Mouse (Mus musculus) R1 (cell line): ENCODE data around the gene Psmb11.
A peak's percentile ranks its signal among the peaks of the same experiment; 100 is the strongest.

Experiments
- DNase-seq: peaks from one replicate; pipeline ENCODE4 v3.0.0-alpha.2; 2018; ENCODE audit warnings: low read depth, low spot score

Gene Psmb11

DNA sequence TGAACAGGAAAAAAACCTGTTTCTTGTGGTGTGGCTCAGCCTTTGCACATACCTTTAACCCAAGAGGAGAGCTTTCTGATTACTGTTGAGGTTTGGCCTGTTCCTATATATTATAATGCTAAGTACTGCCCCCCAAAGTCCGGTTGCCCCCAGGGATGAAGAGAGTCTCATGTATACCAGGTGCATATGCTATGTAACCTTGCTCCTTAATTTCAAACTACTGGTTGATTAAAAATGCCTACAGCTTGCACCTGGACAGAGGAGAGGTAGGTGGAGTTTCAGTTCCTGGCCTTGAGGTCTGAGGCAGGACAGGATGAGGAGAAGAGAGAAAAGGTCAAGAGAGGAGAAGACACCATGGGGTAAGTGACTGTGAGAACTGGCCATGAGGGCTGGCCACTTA lies at the start of gene Psmb11:
TSS of gene Psmb11 (plus strand) at position 301 of the 400 bp plus-strand sequence.
- no peak for DNase-seq

DNA sequence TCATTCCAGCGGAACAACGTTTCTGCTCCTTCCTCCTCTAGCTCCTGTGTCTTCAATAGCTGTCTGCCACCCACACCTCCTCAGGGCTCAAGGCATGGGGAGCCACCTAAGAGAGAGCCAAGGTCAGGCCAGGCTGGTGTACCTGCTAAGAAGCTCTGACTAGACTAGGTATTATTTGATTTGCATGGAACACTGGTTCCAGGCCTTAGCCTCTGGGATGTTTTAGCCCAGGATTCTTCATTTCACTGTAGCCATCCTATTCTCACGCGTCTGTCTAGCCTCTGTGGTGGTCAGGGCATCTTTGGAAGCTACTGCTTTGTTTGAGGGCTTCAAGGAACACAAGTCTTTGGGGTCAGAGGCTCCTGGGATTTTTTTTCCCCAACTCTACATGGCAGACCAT lies 49.1 kb upstream of the Psmb11 start:
- DNase-seq, result no peak

DNA sequence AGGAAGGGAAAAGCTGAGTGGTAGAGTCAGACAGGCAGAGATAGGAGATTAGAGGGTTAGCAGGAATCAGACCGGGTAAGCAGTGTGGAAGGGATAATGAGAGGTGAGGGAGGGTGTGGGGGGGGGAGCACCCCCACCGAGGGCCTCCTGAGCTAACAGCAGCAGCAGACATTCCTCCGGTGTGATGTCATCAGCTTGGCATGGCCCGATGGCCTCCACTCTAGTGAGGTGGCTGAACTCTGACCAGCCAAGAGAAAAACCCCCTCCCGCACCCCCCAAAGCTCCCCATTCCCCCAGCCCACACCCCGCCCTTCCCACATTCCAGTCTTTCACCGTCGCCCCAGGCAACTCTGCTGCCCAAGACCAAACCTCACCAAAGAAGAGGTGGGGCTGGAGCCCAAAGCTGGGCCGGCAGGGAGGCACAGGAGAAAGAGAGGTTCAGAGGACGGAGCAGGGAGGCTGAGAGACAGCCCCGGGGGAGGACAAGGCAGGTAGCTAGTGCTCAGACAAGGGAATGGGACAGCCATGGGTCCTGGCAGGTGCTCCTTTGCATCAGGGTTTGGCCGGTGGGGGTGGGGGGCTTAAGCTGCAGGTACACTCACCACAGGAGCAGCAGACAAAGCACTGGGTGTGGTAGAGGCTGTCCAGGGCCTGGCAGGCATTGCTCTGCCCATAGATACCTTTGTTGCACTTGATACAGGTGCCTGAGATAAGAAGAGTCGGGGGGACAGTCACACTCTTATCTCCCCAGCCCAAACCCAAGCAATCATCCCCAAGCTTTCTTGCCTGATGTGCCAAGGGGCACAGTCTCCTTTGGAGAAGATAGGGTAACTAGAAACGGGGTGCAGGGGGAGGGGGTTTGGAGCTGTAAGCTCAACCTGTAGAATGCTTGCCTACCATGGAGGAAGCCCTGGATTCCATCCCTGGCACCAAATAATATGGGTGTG lies 48.2 kb upstream of the Psmb11 start:
- peak; percentile 98 for DNase-seq

DNA sequence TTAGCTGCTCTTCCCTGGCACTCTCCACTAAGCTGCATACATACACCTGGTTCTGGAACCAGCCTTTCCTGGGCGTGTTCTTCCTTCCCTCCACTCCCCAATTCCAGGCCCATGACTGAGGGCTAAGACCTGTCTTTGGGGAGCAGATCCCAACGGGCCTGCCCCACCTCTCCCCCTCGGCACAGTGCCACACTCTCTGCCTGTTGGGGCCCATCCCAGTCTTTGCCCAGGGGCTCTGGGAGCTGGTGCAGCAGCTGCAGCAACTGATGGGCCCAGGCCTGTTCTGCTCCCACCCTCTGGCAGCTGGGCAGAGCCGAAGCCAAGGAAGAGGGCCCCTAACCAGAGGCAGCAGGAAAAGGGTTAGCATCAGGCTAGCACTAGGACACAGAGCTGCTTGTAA lies 47.0 kb upstream of the Psmb11 start:
- peak; percentile 61 for DNase-seq

DNA sequence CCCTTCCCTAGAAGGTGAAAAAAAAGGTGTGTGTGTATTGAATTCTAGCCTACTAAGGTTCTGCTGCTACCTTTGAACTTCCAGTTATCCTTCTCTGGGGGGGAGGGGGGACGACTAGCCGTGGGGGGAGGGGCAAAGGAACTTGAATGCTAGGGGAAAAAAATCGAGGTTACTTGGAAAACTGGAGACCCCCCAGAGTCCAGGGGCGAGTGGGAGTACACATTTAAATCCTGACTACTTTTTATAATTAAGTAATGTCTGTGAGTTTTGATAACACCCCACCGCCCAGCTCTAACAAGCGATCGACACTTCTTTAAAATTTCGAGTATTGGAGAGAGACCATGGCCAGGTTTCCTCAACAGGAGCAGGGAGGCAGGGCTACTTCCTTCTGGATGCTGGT lies 46.2 kb upstream of the Psmb11 start:
- DNase-seq, result no peak

DNA sequence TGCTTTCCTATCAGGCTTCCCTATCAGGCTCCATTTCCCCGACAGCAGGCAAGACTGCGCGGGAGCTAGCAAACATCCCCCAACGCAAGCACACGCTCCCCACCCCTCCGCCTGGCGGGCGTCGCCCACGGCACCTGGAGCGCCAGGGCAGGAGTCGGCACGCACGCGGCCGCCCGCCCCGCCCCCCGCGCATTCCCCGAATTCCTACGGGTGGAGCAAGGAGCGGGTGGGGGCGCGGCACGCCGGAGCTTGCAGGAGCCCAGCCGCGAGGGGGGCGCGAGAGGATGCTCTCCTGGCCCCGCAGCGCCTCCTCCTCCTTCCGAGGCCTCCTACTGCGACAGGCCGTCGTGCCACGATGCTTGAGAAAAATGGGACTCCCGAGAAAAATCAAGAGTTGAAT lies 45.6 kb upstream of the Psmb11 start:
- peak; percentile 97 for DNase-seq

DNA sequence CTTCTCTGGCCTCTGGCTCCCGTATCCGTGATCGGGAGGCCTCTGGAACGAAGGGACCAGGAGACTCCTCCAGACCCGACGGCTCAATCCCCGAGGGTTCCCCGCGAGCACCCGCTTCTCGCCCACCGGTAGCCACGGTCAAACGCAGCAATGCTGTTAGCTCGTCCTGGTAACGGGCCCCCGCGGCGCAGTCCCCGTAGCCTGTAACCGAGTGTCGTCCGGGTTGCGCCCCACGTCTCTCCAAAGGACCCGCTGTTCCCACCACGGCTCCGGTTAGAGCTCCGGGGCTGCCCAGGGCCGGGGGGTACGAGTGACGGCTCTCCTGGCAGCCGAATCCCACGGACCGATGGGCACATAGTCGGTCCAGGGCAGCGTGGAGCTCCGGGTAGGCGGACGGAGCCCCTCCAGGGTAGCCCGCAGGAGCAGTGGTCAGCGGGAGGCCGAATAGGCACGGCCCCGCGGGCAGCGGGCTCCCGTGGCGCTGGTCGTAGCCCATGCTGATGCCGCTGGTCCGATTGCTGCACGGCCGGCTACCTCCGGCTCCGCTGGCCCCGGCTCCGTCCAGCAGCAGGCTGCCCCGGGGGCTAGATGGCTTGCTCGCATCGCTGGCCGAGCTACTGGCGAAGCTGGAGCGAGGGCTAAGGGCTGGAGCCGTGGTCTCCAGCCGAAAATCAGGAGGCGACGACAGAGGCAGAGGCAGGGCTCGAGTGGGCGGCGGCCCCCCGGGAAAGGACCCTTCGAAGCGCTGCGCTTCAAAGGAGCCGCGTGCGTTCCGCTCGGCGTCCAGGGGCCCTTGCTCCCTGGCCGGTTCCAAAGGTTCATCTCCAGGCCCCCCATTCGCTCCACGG lies 44.8 kb upstream of the Psmb11 start:
- no peak for DNase-seq

DNA sequence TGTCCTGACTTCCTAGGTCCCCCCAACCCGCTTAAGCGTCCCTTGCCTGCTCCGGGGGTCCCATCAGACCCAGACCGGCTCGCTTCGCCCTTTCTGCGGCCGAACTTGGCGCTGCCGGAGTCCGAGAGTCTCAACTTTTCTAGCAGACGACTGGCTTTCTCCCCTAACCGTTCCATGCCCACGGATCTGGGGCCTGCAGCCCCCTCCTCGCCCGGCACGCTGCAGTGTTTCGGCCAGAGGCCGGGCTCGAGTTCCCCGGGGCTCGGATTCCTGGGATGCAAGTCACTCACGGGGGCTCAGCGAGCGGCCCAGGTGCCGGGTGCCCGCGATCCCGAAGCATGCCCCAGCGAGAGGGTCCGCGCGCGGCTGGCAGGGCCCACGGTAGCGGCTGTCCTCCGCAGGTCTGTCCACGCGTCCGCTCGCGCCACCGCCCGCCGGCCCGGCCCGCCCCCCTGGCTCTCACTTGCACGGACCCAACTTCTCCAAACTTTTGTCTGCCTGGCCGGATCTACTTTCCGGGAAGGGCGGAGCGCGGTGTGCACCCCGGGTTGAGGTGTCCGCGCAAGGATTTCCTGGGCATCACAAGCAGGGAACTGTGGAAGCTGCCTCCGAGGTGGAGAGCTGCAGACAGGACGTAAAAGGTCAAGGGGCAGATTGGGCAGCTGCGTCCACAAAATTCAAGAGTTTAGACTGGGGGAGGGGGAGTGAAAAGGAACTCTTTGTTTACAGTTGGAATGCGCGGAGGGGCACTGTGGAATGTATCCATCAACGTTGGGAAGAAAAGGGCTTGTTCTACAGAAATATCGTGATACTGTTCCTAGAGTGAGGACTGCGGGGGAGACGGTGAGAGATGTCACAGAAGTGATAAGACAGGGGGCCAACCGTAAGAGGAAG lies 43.9 kb upstream of the Psmb11 start, which contains the start of gene Ajuba:
TSS of gene Ajuba (minus strand) at position 470 of the 894 bp plus-strand sequence.
- peak; percentile 98 for DNase-seq

DNA sequence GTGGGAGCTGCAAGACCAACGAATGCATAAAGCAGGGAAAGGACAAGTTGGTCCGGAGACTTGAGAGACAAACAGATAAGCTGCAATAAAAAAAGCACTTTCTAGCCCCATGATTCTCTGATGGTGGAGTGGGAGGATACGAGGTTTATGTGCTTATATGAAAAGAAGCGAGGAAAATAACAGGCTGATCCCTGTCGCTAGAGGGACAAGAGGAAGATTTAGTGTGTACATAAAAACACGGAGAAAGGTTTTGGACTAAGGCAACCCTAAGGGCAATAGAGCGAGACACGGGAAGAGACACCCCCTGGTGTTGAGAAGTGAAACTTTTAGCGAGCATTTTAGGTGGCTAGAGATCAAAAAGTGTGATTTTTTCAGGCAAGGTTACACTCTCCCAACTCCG lies 43.2 kb upstream of the Psmb11 start:
- peak; percentile 87 for DNase-seq

DNA sequence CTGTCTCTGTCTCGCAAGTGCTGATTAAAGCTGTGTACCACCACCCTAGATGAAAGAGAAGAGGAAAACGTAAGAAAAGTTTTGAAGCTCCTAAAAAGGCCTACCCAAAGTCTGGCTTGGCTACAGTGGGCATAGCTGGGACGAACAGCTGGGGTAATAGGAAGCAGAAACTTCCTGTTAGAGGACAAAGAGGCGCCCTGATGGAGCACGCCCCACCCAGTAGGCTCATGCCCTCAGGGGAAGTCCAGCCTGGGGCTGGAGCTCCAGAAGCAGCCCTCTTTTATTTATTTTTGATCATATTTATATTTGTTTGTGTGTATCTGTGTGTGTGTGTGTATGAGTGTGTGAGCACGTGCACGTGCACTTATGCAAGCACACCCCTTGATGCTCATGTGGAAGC lies 41.6 kb upstream of the Psmb11 start:
- DNase-seq, result no peak

DNA sequence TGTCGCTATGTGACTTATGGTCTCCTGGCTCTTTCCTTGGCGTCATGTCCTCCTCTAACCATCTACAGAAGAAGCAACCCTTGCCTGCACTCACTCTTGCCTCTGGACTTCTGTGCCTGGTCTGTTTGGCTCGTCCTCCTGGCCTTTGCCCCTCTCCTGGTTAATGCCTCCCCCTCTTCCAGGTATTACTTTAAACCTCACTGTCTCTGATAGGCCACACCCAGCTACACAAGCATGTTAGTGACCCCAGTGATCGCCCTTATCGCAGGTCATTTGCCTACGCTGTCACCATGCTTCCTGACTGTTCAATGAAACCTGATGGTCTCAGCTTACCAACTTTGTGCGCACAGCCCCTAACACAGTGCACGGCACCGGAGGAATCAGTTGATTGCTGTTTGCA lies 38.7 kb upstream of the Psmb11 start:
- DNase-seq, result no peak

DNA sequence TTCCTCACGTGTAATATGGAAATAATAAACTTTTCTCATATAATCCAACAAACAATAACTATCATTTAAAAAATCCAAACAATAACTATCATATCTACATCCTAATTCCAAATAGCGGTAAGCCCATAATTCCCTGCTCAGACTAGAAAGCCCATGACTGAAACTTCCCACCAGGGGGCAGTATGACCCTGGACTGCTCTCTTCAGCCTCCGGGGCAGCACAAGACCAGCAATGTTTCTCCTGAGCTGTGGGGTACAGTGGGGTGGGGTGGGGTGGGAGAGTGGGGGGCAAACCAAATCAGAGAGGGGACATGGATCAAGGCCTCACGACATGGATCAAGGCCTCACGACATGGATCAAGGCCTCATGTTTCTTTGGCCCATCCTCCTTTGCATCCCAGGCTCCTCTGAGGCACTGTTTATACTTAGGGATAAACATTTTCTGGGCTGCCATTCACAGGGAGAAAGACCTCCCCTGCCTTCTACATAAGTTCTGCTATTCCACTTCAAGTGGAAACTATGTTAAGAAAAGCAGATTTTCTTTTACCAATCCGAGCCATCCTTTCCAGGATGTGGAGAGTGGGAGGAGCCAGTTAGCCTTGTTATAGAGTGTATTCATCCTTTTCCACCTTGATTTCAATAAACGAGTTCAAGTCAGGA lies 37.4 kb upstream of the Psmb11 start:
- DNase-seq, result peak; percentile 79

DNA sequence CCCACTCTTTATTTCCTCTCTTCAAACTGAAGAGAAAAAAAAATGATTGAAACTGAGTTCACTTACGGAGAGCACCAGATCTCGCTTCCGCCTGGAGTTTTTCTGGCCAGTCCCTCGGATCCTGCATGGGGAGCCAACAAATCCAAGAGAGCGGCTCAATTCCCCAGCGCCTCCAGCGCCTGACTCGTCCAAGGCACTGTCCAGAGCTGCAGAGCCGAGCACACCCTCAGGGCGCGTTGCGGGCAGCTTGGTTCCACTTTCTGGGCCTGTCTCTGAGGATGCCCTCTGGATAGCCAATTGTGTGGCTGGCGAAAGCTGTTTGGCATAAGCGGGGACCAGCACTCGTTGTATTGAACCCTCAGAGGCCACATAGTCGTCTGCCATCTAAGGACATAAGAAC lies 30.2 kb upstream of the Psmb11 start:
- no peak for DNase-seq

DNA sequence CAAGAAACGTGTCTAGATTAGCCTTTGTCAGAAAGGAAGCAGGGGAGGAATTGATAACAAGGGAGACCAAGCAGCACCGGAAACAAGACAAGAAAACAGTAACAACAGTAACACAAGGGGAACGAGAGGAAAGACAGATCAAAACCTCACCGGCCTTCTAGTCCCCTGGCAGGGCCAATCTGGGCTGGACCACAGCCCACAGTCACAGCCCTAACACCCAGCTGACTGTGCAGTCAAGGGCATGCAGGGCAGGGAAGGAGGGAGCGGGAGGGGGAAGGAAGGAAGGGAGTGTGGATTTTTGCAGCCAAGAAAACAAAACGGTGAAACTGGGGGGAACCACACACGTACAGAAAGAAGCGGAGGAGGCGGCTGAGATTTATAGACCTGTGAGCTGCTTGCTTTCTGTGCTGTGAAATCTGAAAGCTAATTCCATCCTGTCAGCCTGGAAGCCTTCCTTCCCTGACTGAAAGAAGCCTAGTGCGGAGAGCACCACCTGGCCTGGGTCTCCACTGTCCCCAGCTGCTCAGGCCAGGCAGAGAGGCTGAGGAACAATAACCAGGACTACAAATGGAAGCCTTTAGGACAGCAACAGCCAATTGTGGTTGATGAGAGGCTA lies 28.8 kb upstream of the Psmb11 start:
- DNase-seq, result no peak

DNA sequence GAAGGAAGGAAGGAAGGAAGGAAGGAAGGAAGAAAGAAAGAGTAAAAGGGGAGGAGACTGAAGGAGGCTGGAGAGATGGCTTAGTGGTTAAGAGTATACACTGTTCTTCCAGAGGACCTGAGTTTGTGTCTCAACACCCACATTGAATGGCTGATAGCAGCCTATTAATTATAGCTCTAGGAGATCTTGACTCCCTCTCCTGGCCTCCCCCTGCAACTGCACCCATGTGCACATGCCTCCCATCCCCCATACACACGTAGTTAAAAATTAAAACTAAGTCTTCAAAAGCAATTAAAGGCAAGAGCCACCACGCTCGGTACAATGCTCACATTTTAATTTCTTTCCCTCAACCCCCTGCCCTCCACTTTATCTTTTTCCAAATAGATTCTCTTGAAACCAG lies 27.2 kb upstream of the Psmb11 start:
- peak; percentile 65 for DNase-seq

DNA sequence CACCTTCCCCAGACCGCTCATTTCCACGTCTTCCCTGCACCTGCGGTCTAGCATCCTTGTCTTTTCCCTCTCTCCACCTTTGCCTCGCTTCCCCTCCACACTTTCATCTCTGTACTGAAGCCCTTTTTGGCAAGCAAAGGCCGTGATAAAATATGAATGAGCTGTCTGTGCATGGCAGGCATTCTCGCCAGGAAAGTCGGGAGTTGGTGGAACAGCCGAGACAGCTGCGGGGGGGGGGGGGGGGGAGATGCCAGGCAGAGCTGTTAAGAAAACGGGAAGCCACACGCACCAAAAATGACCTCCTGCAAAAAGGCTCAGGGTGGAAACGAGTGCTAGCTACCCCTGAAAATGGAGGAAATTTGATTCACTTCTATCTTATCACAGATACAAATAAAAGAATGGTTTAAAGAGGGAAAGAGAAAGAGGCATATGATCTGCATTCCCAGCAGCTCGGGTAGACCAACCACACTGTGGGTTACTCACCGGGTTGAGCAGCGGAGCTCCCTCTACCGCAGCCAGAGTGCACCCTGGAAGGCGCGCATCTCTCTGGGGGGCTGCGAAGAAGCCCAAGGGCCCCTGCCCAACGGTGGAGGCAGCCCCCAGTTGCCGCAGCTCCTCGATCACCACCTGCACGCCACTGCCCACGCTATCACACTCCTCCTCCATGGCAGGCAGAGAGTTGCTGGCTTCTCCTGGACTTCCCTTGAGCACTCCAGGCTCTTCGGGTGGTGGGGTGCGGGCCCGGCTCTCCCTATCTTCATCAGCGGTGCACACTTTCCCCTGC lies 26.4 kb upstream of the Psmb11 start:
- DNase-seq, result no peak

DNA sequence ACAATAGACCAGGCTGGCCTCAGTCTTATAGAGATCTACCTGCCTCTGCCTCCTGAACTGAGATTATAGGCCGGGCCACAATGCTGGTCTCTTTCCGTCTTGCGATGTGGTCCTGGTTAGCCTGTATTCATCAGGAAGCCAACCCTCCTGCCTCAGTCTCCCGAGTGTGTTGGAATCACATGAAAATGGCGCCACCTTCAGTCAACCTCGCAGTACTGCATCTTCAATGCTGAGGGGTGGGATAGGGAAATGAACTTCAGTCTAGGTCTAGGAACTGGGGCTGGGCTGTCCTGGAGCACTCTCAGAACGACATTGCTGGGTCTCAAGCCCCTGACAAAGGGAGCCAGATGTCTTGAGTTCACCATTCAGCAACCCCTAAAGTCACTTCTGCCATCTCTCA lies 24.1 kb upstream of the Psmb11 start:
- peak; percentile 82 for DNase-seq

DNA sequence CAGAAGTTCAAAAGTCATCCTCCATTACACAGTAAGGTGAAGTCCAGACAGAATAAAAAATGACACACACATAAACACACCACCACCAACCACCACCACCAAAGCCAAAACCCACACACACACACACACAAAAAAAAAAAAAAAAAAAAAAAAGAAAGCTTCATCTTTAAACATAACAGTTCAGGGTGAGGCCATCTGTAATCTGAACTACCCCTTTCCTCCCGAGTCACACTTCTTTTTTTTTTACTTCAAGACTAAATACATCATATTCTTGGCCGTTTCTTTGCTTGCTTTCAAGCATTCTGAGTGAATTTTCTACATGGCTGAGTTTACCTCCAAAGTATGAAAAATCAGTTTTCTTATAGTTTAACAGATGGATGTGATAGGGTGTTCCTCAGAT lies 19.6 kb upstream of the Psmb11 start:
- DNase-seq, result no peak

DNA sequence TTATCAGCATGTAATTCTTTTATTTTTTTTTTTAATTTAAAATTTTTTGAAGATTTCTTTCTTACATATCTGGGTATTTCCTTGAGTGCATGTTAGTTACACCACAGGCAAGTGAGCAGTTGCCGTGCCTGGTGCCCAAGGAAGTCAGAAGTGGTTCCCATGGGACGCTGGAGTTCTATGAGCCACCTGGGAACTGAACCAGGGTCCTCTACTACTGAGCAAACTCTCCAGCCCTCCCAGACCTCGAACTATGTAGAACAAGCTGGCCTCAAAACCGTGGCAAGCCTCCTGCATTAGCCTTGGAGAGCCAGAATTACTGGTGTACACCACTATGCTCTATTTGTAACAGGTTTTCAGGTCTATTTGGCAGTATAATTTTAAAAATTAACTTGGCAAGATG lies 18.6 kb upstream of the Psmb11 start:
- no peak for DNase-seq
